Mouse (Mus musculus) embryonic stem cell, embryonic (primary cell): ENCODE data around the gene Gm49450.

ENCODE experiments used
- CTCF ChIA-PET, 4 experiments: fragments of 300-600 bp in 2 of 4; fragments of 350-600 bp in 2 of 4; sonication (Branson Sonifier 250); formaldehyde crosslinking; loops; one replicate each; lab custom pipeline; 2022; ENCODE audit warnings: inconsistent platforms in 2 of 4; lab: Charles Lee
- POLR2A ChIA-PET, 4 experiments: fragments of 300-600 bp in 2 of 4; fragments of 350-600 bp in 2 of 4; sonication (Branson Sonifier 250); formaldehyde crosslinking; loops; one replicate each; lab custom pipeline; 2022; ENCODE audit warnings: antibody characterized with exemption in 4 of 4, inconsistent platforms in 1 of 4; lab: Charles Lee

Gene Gm49450

DNA sequence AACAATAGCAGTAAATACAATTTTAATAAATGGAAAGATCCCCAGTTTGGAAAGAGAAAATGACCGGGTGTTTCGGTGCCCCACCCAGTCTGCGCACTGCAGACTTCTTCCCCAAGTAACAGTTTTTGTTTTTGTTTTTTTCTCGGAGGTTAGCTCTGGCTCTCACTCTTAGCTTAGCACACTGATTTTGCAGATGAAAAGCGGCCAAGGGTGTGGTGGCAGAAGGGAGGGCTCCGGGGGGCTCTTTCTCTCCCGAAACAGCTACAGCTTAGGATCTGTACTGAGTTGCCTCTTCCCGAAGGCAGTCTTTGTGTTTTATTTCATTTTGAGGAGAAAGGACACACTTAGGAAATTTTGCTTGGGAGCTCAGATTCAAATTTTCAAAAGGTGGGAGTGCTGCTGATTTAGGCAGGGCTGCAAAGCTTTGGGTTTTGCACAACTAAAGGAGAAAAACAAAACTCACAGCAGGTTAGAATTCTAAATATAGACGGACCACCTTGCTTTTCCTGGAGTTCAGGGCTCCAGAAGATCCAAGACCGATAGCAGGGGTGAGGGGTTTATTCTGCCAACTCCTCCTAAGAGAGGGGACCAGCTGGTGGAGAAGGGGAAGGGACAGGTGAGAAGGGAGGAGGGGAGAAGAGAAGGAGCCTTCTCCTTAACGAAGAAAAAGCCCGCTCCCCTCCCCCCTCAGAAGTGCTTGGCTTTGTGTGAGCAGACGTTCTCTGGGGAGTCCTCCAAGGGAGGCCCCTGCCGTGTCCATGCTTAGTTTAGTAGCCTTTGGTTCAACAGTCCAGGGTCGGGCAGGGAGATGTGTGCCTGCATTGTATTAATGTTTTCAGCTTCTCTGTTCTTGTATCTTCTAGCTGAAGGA is 37.6 kb upstream of the Gm49450 start:
- CTCF ChIA-PET = interaction anchor here (0.6 to 8.2 kb wide), 23 partner anchors 9 to 231 kb away, joined by 3 to 74 read pairs (median 4); partner anchors contain the start of genes Gm49450 (in 2 of the 4), Tuba1a (in 2 of the 4), C1ql4 (in 1 of the 4) and Tuba1c (in 1 of the 4)
- POLR2A ChIA-PET = interaction anchor here (0.6 to 23.5 kb wide), 68 partner anchors 5 to 1203 kb away, joined by 3 to 563 read pairs (median 7); partner anchors contain the start of genes Tuba1b (in 4 of the 4), Gm49450 (in 3 of the 4), Tuba1a (in 3 of the 4) and Lmbr1l (in 2 of the 4)

DNA sequence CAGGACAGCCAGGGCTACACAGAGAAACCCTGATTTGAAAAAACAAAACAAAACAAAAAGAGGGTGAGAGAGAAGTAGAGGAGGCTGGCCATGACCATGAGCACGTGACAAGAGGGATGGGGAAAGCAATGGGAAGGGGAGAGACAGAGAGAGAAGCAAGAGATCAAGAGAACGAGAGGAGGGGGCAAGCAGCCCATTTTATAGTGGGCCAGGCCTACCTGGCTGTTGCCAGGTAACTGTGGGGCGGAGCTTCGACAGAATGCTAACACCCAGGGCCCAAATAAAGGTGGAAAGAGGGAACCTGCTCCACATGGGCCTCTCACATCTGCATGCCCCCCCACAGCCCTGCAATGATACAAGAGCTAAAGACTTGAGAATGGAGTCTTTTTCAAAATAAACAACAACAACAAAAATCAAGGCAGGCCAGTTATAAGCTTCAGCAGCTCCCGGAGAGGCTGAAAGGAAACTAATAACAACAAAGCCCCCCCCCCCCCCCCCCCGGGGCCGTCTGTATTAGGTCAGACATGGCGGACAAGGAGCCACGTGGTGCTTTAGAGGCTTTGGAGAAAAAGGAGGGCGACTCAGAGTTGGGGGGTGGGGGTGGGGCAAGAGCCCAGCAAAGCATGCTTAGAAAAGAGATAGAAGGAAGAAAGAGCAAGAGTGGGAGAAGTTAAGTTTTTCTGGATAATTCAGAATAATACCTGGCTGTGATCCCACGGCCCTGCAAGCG is 36.5 kb upstream of the Gm49450 start:
- CTCF ChIA-PET = interaction anchor here in 3 of 4 experiments (0.6 to 4.2 kb wide), 11 partner anchors 8 to 1624 kb away, joined by 3 to 30 read pairs (median 4); partner anchors contain the start of genes Gm49450 (in 1 of the 3) and Tuba1a (in 1 of the 3)
- POLR2A ChIA-PET = interaction anchor here (0.6 to 23.5 kb wide), 54 partner anchors 4 to 899 kb away, joined by 3 to 563 read pairs (median 8); partner anchors contain the start of genes Tuba1b (in 4 of the 4), Gm49450 (in 3 of the 4), Tuba1a (in 3 of the 4) and Tuba1c (in 2 of the 4)

GRCm38 (mm10) chr15:98988787-98989186 is 35.4 kb upstream of the Gm49450 start:
- CTCF ChIA-PET = interaction anchor here in 3 of 4 experiments (0.6 to 1.9 kb wide), 6 partner anchors 12 to 158 kb away, joined by 3 to 7 read pairs (median 4); partner anchors contain the start of gene Prkag1 (in 1 of the 3)
- POLR2A ChIA-PET = interaction anchor here (0.7 to 23.5 kb wide), 24 partner anchors 3 to 484 kb away, joined by 3 to 563 read pairs (median 50); partner anchors contain the start of genes Gm49450 (in 3 of the 4), Tuba1a (in 3 of the 4), Tuba1b (in 3 of the 4) and Tuba1c (in 2 of the 4)

DNA sequence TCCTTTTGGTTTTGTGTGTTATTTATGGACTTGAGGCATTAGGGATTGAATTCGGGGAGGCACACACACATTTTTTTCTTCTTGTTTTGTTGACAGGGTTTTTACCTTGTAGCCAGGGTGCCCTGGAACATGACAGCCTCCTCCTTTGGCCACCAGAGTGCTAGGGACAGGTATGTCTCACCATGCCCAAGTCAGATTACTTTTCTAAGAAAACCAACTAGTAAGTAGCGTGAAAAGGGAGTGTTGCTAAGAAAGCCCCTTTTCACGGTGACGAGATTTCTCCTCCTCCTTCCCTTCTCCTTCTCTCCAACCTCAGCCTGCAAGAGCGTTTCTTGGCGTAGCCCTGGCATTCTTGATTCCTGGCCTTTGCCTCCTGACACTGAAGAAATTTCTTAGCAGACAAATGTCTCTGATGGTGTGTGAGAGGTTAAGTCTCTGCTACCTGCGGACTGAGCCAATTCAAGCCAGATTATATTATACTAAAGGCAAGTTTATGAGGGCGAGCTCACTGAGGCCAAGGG is 34.4 kb upstream of the Gm49450 start:
- ChIA-PET CTCF (interaction anchor here in 3 of 4 experiments (0.5 to 1.9 kb wide), 9 partner anchors 12 to 149 kb away, joined by 3 to 10 read pairs (median 5); no protein-coding TSS in a partner anchor), POLR2A (interaction anchor here (0.6 to 23.5 kb wide), 41 partner anchors 2 to 985 kb away, joined by 3 to 563 read pairs (median 7); partner anchors contain the start of genes Gm49450 (in 3 of the 4), Tuba1a (in 3 of the 4), Tuba1b (in 3 of the 4) and Tuba1c (in 2 of the 4))

GRCm38 (mm10) chr15:98987077-98987630 is 33.8 kb upstream of the Gm49450 start:
- ChIA-PET CTCF (interaction anchor here in 3 of 4 experiments (0.6 to 1.9 kb wide), 7 partner anchors 9 to 95 kb away, joined by 3 to 10 read pairs (median 3); no protein-coding TSS in a partner anchor), POLR2A (interaction anchor here (0.6 to 23.5 kb wide), 40 partner anchors 2 to 984 kb away, joined by 3 to 563 read pairs (median 8); partner anchors contain the start of genes Tuba1b (in 3 of the 4), Tuba1c (in 3 of the 4), Gm49450 (in 2 of the 4) and Tuba1a (in 2 of the 4))

GRCm38 (mm10) chr15:98985982-98986715 is 32.8 kb upstream of the Gm49450 start:
- POLR2A ChIA-PET = interaction anchor here (0.6 to 23.5 kb wide), 69 partner anchors 1 to 418 kb away, joined by 3 to 563 read pairs (median 5); partner anchors contain the start of genes Gm49450 (in 3 of the 4), Tuba1a (in 3 of the 4), Tuba1b (in 3 of the 4) and Tuba1c (in 3 of the 4)
- CTCF ChIA-PET = interaction anchor here in 2 of 4 experiments (0.7 to 2.3 kb wide), 12 partner anchors 10 to 354 kb away, joined by 3 to 7 read pairs (median 4); partner anchors contain the start of gene Tuba1c (in 1 of the 2)

- CTCF ChIA-PET = interaction anchor here in 3 of 4 experiments (0.6 to 2.3 kb wide), 10 partner anchors 14 to 354 kb away, joined by 3 to 7 read pairs (median 5); partner anchors contain the start of gene Tuba1c (in 1 of the 3)
These were observed 32.1 kb upstream of the Gm49450 start for GRCm38 (mm10) chr15:98985240-98985981.

GRCm38 (mm10) chr15:98984681-98985080 is 31.3 kb upstream of the Gm49450 start:
- ChIA-PET CTCF (interaction anchor here in 1 of 4 experiments (1.2 to 2.3 kb wide), 3 partner anchors 13 to 32 kb away, joined by 5 to 7 read pairs (median 5); no protein-coding TSS in a partner anchor), POLR2A (interaction anchor here (0.7 to 23.5 kb wide), 29 partner anchors 5 to 163 kb away, joined by 3 to 563 read pairs (median 10); partner anchors contain the start of genes Gm49450 (in 3 of the 4), Tuba1a (in 3 of the 4), Tuba1b (in 2 of the 4) and Tuba1c (in 2 of the 4))

More at GRCm38 (mm10) chr15:98985240-98985981, 32.1 kb upstream of the Gm49450 start:
- POLR2A ChIA-PET = interaction anchor here (0.6 to 23.5 kb wide), 61 partner anchors 0 to 417 kb away, joined by 3 to 563 read pairs (median 5); partner anchors contain the start of genes Gm49450 (in 3 of the 4), Tuba1a (in 3 of the 4), Tuba1b (in 3 of the 4) and Tuba1c (in 3 of the 4)

DNA sequence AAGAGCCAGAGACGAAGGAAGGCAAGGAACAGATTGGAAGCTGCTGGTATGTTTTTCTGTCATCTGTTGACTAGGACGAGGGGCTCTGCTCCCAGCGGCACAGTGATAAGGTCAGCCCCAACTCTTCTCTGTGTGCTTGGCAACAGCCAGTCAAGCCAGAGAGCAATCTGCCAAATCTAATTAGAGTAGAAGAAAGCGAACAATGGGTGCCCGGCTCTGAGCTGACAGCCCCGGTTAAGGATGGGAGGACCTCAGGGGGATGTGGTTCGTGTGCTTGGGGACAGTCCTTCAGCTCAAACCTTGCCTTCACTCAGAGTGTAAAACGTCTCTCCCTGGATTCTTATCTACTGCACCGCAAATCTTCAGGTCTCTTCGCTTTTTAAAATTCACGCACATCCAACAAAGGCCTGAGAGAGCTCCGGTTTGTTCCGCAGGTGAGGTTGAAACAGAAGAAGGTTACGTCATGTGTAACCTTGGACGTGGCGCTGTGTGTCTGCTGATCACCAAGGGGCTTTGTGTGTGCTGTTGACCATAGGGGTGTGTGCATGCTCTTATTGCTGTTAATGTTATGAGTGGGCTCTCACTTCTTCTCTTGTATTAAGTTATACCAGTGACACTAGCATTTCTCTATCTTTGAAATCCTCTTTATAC is 30.2 kb upstream of the Gm49450 start:
- CTCF ChIA-PET = interaction anchor here in 3 of 4 experiments (0.6 to 3.2 kb wide), 8 partner anchors 9 to 357 kb away, joined by 3 to 23 read pairs (median 6); no protein-coding TSS in a partner anchor
- POLR2A ChIA-PET = interaction anchor here (0.5 to 23.5 kb wide), 34 partner anchors 6 to 350 kb away, joined by 3 to 453 read pairs (median 6); partner anchors contain the start of genes Gm49450 (in 3 of the 4), Tuba1a (in 3 of the 4), Tuba1b (in 3 of the 4) and Tuba1c (in 2 of the 4)

- POLR2A ChIA-PET = interaction anchor here (0.6 to 23.5 kb wide), 48 partner anchors 8 to 1382 kb away, joined by 3 to 453 read pairs (median 4); partner anchors contain the start of genes Gm49450 (in 3 of the 4), Tuba1a (in 3 of the 4), Tuba1b (in 3 of the 4) and Tuba1c (in 3 of the 4)
- CTCF ChIA-PET = interaction anchor here (0.6 to 3.2 kb wide), 18 partner anchors 9 to 495 kb away, joined by 3 to 23 read pairs (median 6); no protein-coding TSS in a partner anchor
These were observed 28.7 kb upstream of the Gm49450 start for GRCm38 (mm10) chr15:98982100-98982499.

GRCm38 (mm10) chr15:98980012-98980614 is 26.8 kb upstream of the Gm49450 start:
- ChIA-PET POLR2A (interaction anchor here (0.6 to 23.5 kb wide), 30 partner anchors 8 to 108 kb away, joined by 3 to 429 read pairs (median 6); partner anchors contain the start of genes Gm49450 (in 3 of the 4), Tuba1a (in 3 of the 4), Tuba1b (in 3 of the 4) and Tuba1c (in 3 of the 4)), CTCF (interaction anchor here in 3 of 4 experiments (0.6 to 2.3 kb wide), 13 partner anchors 9 to 916 kb away, joined by 3 to 16 read pairs (median 4); no protein-coding TSS in a partner anchor)

GRCm38 (mm10) chr15:98978409-98979172 is 25.2 kb upstream of the Gm49450 start:
- POLR2A ChIA-PET = interaction anchor here (0.5 to 23.5 kb wide), 31 partner anchors 9 to 449 kb away, joined by 3 to 429 read pairs (median 8); partner anchors contain the start of genes Tuba1b (in 4 of the 4), Tuba1c (in 3 of the 4), Gm49450 (in 2 of the 4) and Tuba1a (in 2 of the 4)
- CTCF ChIA-PET = interaction anchor here (0.6 to 1.7 kb wide), 17 partner anchors 14 to 423 kb away, joined by 3 to 13 read pairs (median 4); no protein-coding TSS in a partner anchor
